Mouse (Mus musculus): ENCODE results near the gene Tescl. TPM values are rescaled to one million over a fixed set of nuclear protein-coding genes. Genes with fewer than 3 reads are reported as not detected.

Gene Tescl
- polyA plus RNA-seq, 1 experiment = 277 TPM

GRCm38 (mm10) chr7:24335699-24336309 is 2.1 kb upstream of the Tescl start:
- Histone ChIP-seq H3K4me3 (ENCODE audit: control insufficient read depth, low read depth, low read length) (no peak overlapping the region), H3K36me3 (ENCODE audit: control insufficient read depth, insufficient read depth, low read length) (no peaks in the 10 kb centered on the region), H3K27me3 (ENCODE audit: control insufficient read depth, insufficient read depth, low read length) (no peaks in the 10 kb centered on the region), H3K27ac (ENCODE audit: control insufficient read depth, insufficient read depth, low read depth, low read length) (no peak overlapping the region), H3K4me1 (ENCODE audit: control insufficient read depth, insufficient read depth, low read length) (peaks cover 9% of the 10 kb centered on the region)
- TF ChIP-seq CTCF (IDR thresholded peaks at IDR 0.05; ENCODE audit: control insufficient read depth, insufficient read depth, insufficient replicate concordance, low read depth, low read length) = no peak
- TF ChIP-seq POLR2A (IDR thresholded peaks at IDR 0.05; ENCODE audit: control insufficient read depth, low read depth, low read length) = no peak

GRCm38 (mm10) chr7:24327281-24327975 is 6.3 kb downstream of the Tescl start:
- TF ChIP-seq POLR2A (IDR thresholded peaks at IDR 0.05; ENCODE audit: control insufficient read depth, low read depth, low read length) (no peak), CTCF (IDR thresholded peaks at IDR 0.05; ENCODE audit: control insufficient read depth, insufficient read depth, insufficient replicate concordance, low read depth, low read length) (no peak)
- Histone ChIP-seq H3K4me3 (ENCODE audit: control insufficient read depth, low read depth, low read length) (no peak overlapping the region), H3K4me1 (ENCODE audit: control insufficient read depth, insufficient read depth, low read length) (peaks cover 10% of the 10 kb centered on the region), H3K36me3 (ENCODE audit: control insufficient read depth, insufficient read depth, low read length) (no peaks in the 10 kb centered on the region), H3K27me3 (ENCODE audit: control insufficient read depth, insufficient read depth, low read length) (no peaks in the 10 kb centered on the region), H3K27ac (ENCODE audit: control insufficient read depth, insufficient read depth, low read depth, low read length) (no peak overlapping the region)

GRCm38 (mm10) chr7:24326273-24327135 is 7.2 kb downstream of the Tescl start:
- TF ChIP-seq CTCF (IDR thresholded peaks at IDR 0.05; ENCODE audit: control insufficient read depth, insufficient read depth, insufficient replicate concordance, low read depth, low read length) (no peak), POLR2A (IDR thresholded peaks at IDR 0.05; ENCODE audit: control insufficient read depth, low read depth, low read length) (no peak)
- no peaks in the 10 kb centered on the region for H3K27me3 ChIP-seq (ENCODE audit: control insufficient read depth, insufficient read depth, low read length)
- H3K27ac ChIP-seq (ENCODE audit: control insufficient read depth, insufficient read depth, low read depth, low read length) = no peak overlapping the region
- peaks cover 10% of the 10 kb centered on the region for H3K4me1 ChIP-seq (ENCODE audit: control insufficient read depth, insufficient read depth, low read length)
- H3K36me3 ChIP-seq (ENCODE audit: control insufficient read depth, insufficient read depth, low read length) = no peaks in the 10 kb centered on the region
- H3K4me3 ChIP-seq (ENCODE audit: control insufficient read depth, low read depth, low read length) = no peak overlapping the region

- Histone ChIP-seq H3K4me3 (ENCODE audit: control insufficient read depth, low read depth, low read length) (no peak overlapping the region), H3K36me3 (ENCODE audit: control insufficient read depth, insufficient read depth, low read length) (no peaks in the 10 kb centered on the region), H3K4me1 (ENCODE audit: control insufficient read depth, insufficient read depth, low read length) (peaks cover 10% of the 10 kb centered on the region), H3K27me3 (ENCODE audit: control insufficient read depth, insufficient read depth, low read length) (no peaks in the 10 kb centered on the region), H3K27ac (ENCODE audit: control insufficient read depth, insufficient read depth, low read depth, low read length) (no peak overlapping the region)
- TF ChIP-seq CTCF (IDR thresholded peaks at IDR 0.05; ENCODE audit: control insufficient read depth, insufficient read depth, insufficient replicate concordance, low read depth, low read length) = no peak
- no peak for TF ChIP-seq POLR2A (IDR thresholded peaks at IDR 0.05; ENCODE audit: control insufficient read depth, low read depth, low read length)
These were observed 8.0 kb downstream of the Tescl start for GRCm38 (mm10) chr7:24325675-24326128.

GRCm38 (mm10) chr7:24325197-24325596 is 8.5 kb downstream of the Tescl start:
- TF ChIP-seq CTCF (IDR thresholded peaks at IDR 0.05; ENCODE audit: control insufficient read depth, insufficient read depth, insufficient replicate concordance, low read depth, low read length) (no peak), POLR2A (IDR thresholded peaks at IDR 0.05; ENCODE audit: control insufficient read depth, low read depth, low read length) (no peak)
- Histone ChIP-seq H3K36me3 (ENCODE audit: control insufficient read depth, insufficient read depth, low read length) (no peaks in the 10 kb centered on the region), H3K4me3 (ENCODE audit: control insufficient read depth, low read depth, low read length) (no peak overlapping the region), H3K27me3 (ENCODE audit: control insufficient read depth, insufficient read depth, low read length) (no peaks in the 10 kb centered on the region), H3K4me1 (ENCODE audit: control insufficient read depth, insufficient read depth, low read length) (peaks cover 10% of the 10 kb centered on the region), H3K27ac (ENCODE audit: control insufficient read depth, insufficient read depth, low read depth, low read length) (no peak overlapping the region)

- no peak overlapping the region for H3K27ac ChIP-seq (ENCODE audit: control insufficient read depth, insufficient read depth, low read depth, low read length)
- H3K27me3 ChIP-seq (ENCODE audit: control insufficient read depth, insufficient read depth, low read length) = no peaks in the 10 kb centered on the region
- no peaks in the 10 kb centered on the region for H3K36me3 ChIP-seq (ENCODE audit: control insufficient read depth, insufficient read depth, low read length)
- TF ChIP-seq POLR2A (IDR thresholded peaks at IDR 0.05; ENCODE audit: control insufficient read depth, low read depth, low read length) = no peak
- TF ChIP-seq CTCF (IDR thresholded peaks at IDR 0.05; ENCODE audit: control insufficient read depth, insufficient read depth, insufficient replicate concordance, low read depth, low read length) = no peak
- H3K4me3 ChIP-seq (ENCODE audit: control insufficient read depth, low read depth, low read length) = no peak overlapping the region
- peaks cover 10% of the 10 kb centered on the region for H3K4me1 ChIP-seq (ENCODE audit: control insufficient read depth, insufficient read depth, low read length)
These were observed 11.1 kb downstream of the Tescl start for GRCm38 (mm10) chr7:24322593-24322992.

GRCm38 (mm10) chr7:24318942-24319341 is 14.8 kb downstream of the Tescl start:
- Histone ChIP-seq H3K27me3 (ENCODE audit: control insufficient read depth, insufficient read depth, low read length) (no peaks in the 10 kb centered on the region), H3K4me1 (ENCODE audit: control insufficient read depth, insufficient read depth, low read length) (peaks cover 4% of the 10 kb centered on the region), H3K36me3 (ENCODE audit: control insufficient read depth, insufficient read depth, low read length) (no peaks in the 10 kb centered on the region), H3K4me3 (ENCODE audit: control insufficient read depth, low read depth, low read length) (no peak overlapping the region), H3K27ac (ENCODE audit: control insufficient read depth, insufficient read depth, low read depth, low read length) (no peak overlapping the region)
- TF ChIP-seq POLR2A (IDR thresholded peaks at IDR 0.05; ENCODE audit: control insufficient read depth, low read depth, low read length) (no peak), CTCF (IDR thresholded peaks at IDR 0.05; ENCODE audit: control insufficient read depth, insufficient read depth, insufficient replicate concordance, low read depth, low read length) (no peak)

All from testis, adult 2 months (tissue).